Mouse (Mus musculus): ENCODE measurements at regions not wholly inside any gene's neighbourhood (a gene's known extent, or its start where the extent isn't known, plus 50 kb on each side); places are given as distances from the start of the nearest gene placed in this dataset.

DNA sequence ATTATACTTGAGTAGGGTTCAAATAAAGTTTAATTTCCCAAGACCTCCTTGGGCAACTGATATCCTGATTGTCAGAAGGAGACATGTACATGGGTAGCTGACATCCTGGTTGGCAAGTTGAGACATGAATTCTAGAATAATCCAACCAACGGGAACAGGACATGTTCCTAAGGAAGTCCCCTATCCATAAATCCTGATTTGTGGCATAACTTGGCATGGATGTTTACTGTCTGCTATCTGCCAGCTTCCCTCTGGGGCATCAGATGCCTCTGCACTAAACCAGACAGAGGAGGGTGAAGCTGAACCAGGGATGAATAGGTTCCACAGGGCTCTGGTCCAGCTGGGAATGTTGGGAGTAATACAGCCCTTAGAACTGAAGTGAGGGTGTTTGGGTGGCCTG, 94.7 kb downstream of the Mtpn start:
- TF ChIP-seq MAFK (IDR thresholded peaks at IDR 0.05; ENCODE audit: insufficient read depth, low read depth, low read length), result no peak
- no peak for TF ChIP-seq ZC3H11A (IDR thresholded peaks at IDR 0.05; ENCODE audit: borderline replicate concordance, low read depth, low read length)

Measured in ES-E14 (cell line).